Mouse (Mus musculus) embryonic fibroblast, embryonic 13.5 days (primary cell): ENCODE measurements around the gene Hist1h4c.

Source experiments
- CTCF ChIP-seq: IDR thresholded peaks from 2 replicates; pipeline ENCODE4 v1.5.1; 2011; ENCODE audit warnings: mild to moderate bottlenecking, control low read depth, low read length, moderate library complexity, borderline replicate concordance; ENCODE audit not compliant: insufficient read depth
- POLR2A ChIP-seq: IDR thresholded peaks from 2 replicates; pipeline ENCODE4 v1.6.1; 2011; ENCODE audit warnings: low read depth, mild to moderate bottlenecking, control low read depth, low read length, moderate library complexity

GRCm38 (mm10) chr13:23683755-23684281 is 14.4 kb downstream of the Hist1h4c start, which contains the start of the genes Hist1h2ac and Hist1h2bc:
- TF ChIP-seq CTCF: no peak
- TF ChIP-seq POLR2A: peak; percentile 58
